Mouse (Mus musculus) CD4-positive, CD25-positive, alpha-beta regulatory T cell, adult 4 months (primary cell): ENCODE data around the gene Hist2h2bb. TPM values are rescaled to one million over a fixed set of nuclear protein-coding genes. Genes with fewer than 3 reads are reported as not detected.
A peak's percentile ranks its signal among the peaks of the same experiment; 100 is the strongest.
"Not testable (repeated sequence)": the region's sequence is repeated elsewhere in the genome, so short reads cannot be mapped to it uniquely, and the experiment has no call there.

Experiments used
- ATAC-seq: one replicate; pipeline ENCODE4 v1.8.0; 2017
- polyA plus RNA-seq, 2 experiments: library from polyadenylated mRNA; unstranded; fragments of 100-300 nt; shearing (Covaris generic); gene quantifications; one replicate each; pipeline ENCODE4 v1.2.1; 2017

Gene Hist2h2bb
- 1 to 10 TPM; 6.3 to 8.4 TPM for polyA plus RNA-seq

GRCm38 (mm10) chr3:96269511-96270474 is at the start of gene Hist2h2bb:
Hist2h2bb (plus strand) TSS chr3:96269752.
- peak; percentile 86 for ATAC-seq

- ATAC-seq = not testable (repeated sequence)
These were observed 49.3 kb upstream of the Hist2h2bb start for GRCm38 (mm10) chr3:96220131-96220764.

GRCm38 (mm10) chr3:96220765-96221639 is 48.5 kb upstream of the Hist2h2bb start, which contains the start of the genes Hist2h2ac and Hist2h2be:
Hist2h2ac (minus strand) TSS chr3:96220880.
Hist2h2be (plus strand) TSS chr3:96221119.
- ATAC-seq = peak; percentile 75

- ATAC-seq = no peak
These were observed 47.9 kb upstream of the Hist2h2bb start for GRCm38 (mm10) chr3:96221640-96222038.

- ATAC-seq = no peak
These were observed 46.8 kb upstream of the Hist2h2bb start for GRCm38 (mm10) chr3:96222774-96223173.

- ATAC-seq = no peak
These were observed 44.1 kb upstream of the Hist2h2bb start for GRCm38 (mm10) chr3:96225421-96225820.

GRCm38 (mm10) chr3:96226695-96227648 is 42.6 kb upstream of the Hist2h2bb start:
- no peak for ATAC-seq

GRCm38 (mm10) chr3:96228828-96229227 is 40.7 kb upstream of the Hist2h2bb start:
- no peak for ATAC-seq

GRCm38 (mm10) chr3:96230404-96230803 is 39.1 kb upstream of the Hist2h2bb start:
- no peak for ATAC-seq

GRCm38 (mm10) chr3:96230910-96231757 is 38.4 kb upstream of the Hist2h2bb start:
- ATAC-seq = no peak

- ATAC-seq = no peak
These were observed 37.8 kb upstream of the Hist2h2bb start for GRCm38 (mm10) chr3:96231758-96232120.

GRCm38 (mm10) chr3:96234914-96235313 is 34.6 kb upstream of the Hist2h2bb start:
- ATAC-seq = no peak

- no peak for ATAC-seq
These were observed 33.7 kb upstream of the Hist2h2bb start for GRCm38 (mm10) chr3:96235836-96236235.

- no peak for ATAC-seq
These were observed 32.7 kb upstream of the Hist2h2bb start for GRCm38 (mm10) chr3:96236834-96237334.

- no peak for ATAC-seq
These were observed 32.1 kb upstream of the Hist2h2bb start for GRCm38 (mm10) chr3:96237335-96237903.

- no peak for ATAC-seq
These were observed 31.5 kb upstream of the Hist2h2bb start for GRCm38 (mm10) chr3:96237904-96238511.

- ATAC-seq = peak; percentile 64
These were observed 30.4 kb upstream of the Hist2h2bb start, which contains the start of gene Hist2h3c2 for GRCm38 (mm10) chr3:96238954-96239793. Hist2h3c2 (minus strand) TSS chr3:96239127.
